Mouse (Mus musculus): ENCODE results near the gene Wt1. TPM values are rescaled to one million over a fixed set of nuclear protein-coding genes. Genes with fewer than 3 reads are reported as not detected.

Wt1 gene
- polyA plus RNA-seq, 1 experiment from 2014 or later = 0.64 TPM

GRCm38 (mm10) chr2:105099410-105099809 is 26.9 kb upstream of the Wt1 start:
- Histone ChIP-seq H3K9ac (no peak overlapping the region), H3K27me3 (0 out of 2 replicates have a peak, but pooled peaks cover 3% of the 10 kb centered on the region), H3K4me2 (replicated peaks) (no peak overlapping the region), H3K27ac (no peak overlapping the region), H3K4me1 (peaks cover 4% of the 10 kb centered on the region; the same call in 1 of the 2 replicates), H3K36me3 (no peaks in the 10 kb centered on the region), H3K4me3 (no peak overlapping the region), H3K9me3 (no peaks in the 10 kb centered on the region)
- WGBS = 67% methylated on average over 7 of the region's 7 CpGs
- no peak for ATAC-seq (ENCODE audit: low FRiP score, low read depth)

- Histone ChIP-seq H3K4me2 (replicated peaks) (no peak overlapping the region), H3K36me3 (no peaks in the 10 kb centered on the region)
Measured at GRCm38 (mm10) chr2:105100541-105100940, 25.8 kb upstream of the Wt1 start.

GRCm38 (mm10) chr2:105108703-105109158 is 17.6 kb upstream of the Wt1 start:
- ATAC-seq (ENCODE audit: low FRiP score, low read depth) = peak; percentile 32; the same call in 1 of the 2 replicates

More at GRCm38 (mm10) chr2:105100541-105100940, 25.8 kb upstream of the Wt1 start:
- Histone ChIP-seq H3K9me3 (no peaks in the 10 kb centered on the region), H3K27me3 (0 out of 2 replicates have a peak, but pooled peaks cover 3% of the 10 kb centered on the region), H3K9ac (no peak overlapping the region), H3K27ac (no peak overlapping the region), H3K4me3 (no peak overlapping the region), H3K4me1 (peaks cover 4% of the 10 kb centered on the region; the same call in 1 of the 2 replicates)
- ATAC-seq (ENCODE audit: low FRiP score, low read depth) = no peak
- WGBS = 62% methylated on average over 7 of the region's 7 CpGs

GRCm38 (mm10) chr2:105114074-105114473 is 12.3 kb upstream of the Wt1 start:
- H3K27ac ChIP-seq = no peak overlapping the region
- H3K27me3 ChIP-seq = peaks cover 75% of the 10 kb centered on the region
- H3K9me3 ChIP-seq = no peaks in the 10 kb centered on the region
- ATAC-seq (ENCODE audit: low FRiP score, low read depth) = no peak
- WGBS = 37% methylated on average over 9 of the region's 9 CpGs
- no peak overlapping the region for H3K4me2 ChIP-seq (replicated peaks)
- H3K4me1 ChIP-seq = no peaks in the 10 kb centered on the region
- no peak overlapping the region for H3K4me3 ChIP-seq
- H3K9ac ChIP-seq = no peak overlapping the region
- no peaks in the 10 kb centered on the region for H3K36me3 ChIP-seq

More at GRCm38 (mm10) chr2:105108703-105109158, 17.6 kb upstream of the Wt1 start:
- peaks cover 32% of the 10 kb centered on the region for H3K27me3 ChIP-seq
- no peak overlapping the region for H3K4me2 ChIP-seq (replicated peaks)
- H3K27ac ChIP-seq = no peak overlapping the region
- H3K9me3 ChIP-seq = no peaks in the 10 kb centered on the region
- WGBS = 49% methylated on average over 6 of the region's 6 CpGs
- no peaks in the 10 kb centered on the region for H3K4me1 ChIP-seq
- H3K36me3 ChIP-seq = no peaks in the 10 kb centered on the region
- no peak overlapping the region for H3K4me3 ChIP-seq
- H3K9ac ChIP-seq = no peak overlapping the region

- Histone ChIP-seq H3K9me3 (no peaks in the 10 kb centered on the region), H3K27me3 (peaks cover 90% of the 10 kb centered on the region), H3K4me3 (no peak overlapping the region), H3K36me3 (no peaks in the 10 kb centered on the region), H3K4me1 (no peaks in the 10 kb centered on the region), H3K27ac (no peak overlapping the region), H3K9ac (no peak overlapping the region), H3K4me2 (replicated peaks) (no peak overlapping the region)
- 47% methylated on average over 8 of the region's 8 CpGs for WGBS
- no peak for ATAC-seq (ENCODE audit: low FRiP score, low read depth)
Measured at GRCm38 (mm10) chr2:105117669-105118068, 8.7 kb upstream of the Wt1 start.

- no peak overlapping the region for H3K9ac ChIP-seq
- no peaks in the 10 kb centered on the region for H3K9me3 ChIP-seq
- peaks cover 15% of the 10 kb centered on the region for H3K4me1 ChIP-seq
- WGBS = under 1% methylated on average over 8 of the region's 8 CpGs
- H3K4me3 ChIP-seq = no peak overlapping the region
- H3K27ac ChIP-seq = no peak overlapping the region
- peaks cover 96% of the 10 kb centered on the region for H3K27me3 ChIP-seq
- no peak for ATAC-seq (ENCODE audit: low FRiP score, low read depth)
- no peaks in the 10 kb centered on the region for H3K36me3 ChIP-seq
- H3K4me2 ChIP-seq (replicated peaks) = no peak overlapping the region
Measured at GRCm38 (mm10) chr2:105122216-105122615, 4.1 kb upstream of the Wt1 start.

GRCm38 (mm10) chr2:105122886-105123285 is 3.4 kb upstream of the Wt1 start:
- Histone ChIP-seq H3K4me3 (peak overlapping the region; percentile 24; the same call in 1 of the 2 replicates), H3K4me2 (replicated peaks) (peak overlapping the region; percentile 27; the same call in 1 of the 2 replicates), H3K9ac (no peak overlapping the region), H3K27me3 (peaks cover 96% of the 10 kb centered on the region), H3K9me3 (no peaks in the 10 kb centered on the region), H3K27ac (no peak overlapping the region), H3K4me1 (peaks cover 21% of the 10 kb centered on the region), H3K36me3 (no peaks in the 10 kb centered on the region)
- WGBS = under 1% methylated on average over 27 of the region's 27 CpGs
- ATAC-seq (ENCODE audit: low FRiP score, low read depth) = no peak

- no peak overlapping the region for H3K9ac ChIP-seq
Measured at GRCm38 (mm10) chr2:105123431-105123830, 2.9 kb upstream of the Wt1 start.

GRCm38 (mm10) chr2:105123881-105124280 is 2.4 kb upstream of the Wt1 start:
- H3K4me2 ChIP-seq (replicated peaks) = no peak overlapping the region
- H3K36me3 ChIP-seq = no peaks in the 10 kb centered on the region
- H3K9ac ChIP-seq = no peak overlapping the region
- no peak overlapping the region for H3K4me3 ChIP-seq
- H3K9me3 ChIP-seq = no peaks in the 10 kb centered on the region
- H3K27me3 ChIP-seq = peaks cover 96% of the 10 kb centered on the region
- peaks cover 21% of the 10 kb centered on the region for H3K4me1 ChIP-seq
- no peak for ATAC-seq (ENCODE audit: low FRiP score, low read depth)
- WGBS = 2% methylated on average over 9 of the region's 9 CpGs
- no peak overlapping the region for H3K27ac ChIP-seq

More at GRCm38 (mm10) chr2:105123431-105123830, 2.9 kb upstream of the Wt1 start:
- Histone ChIP-seq H3K9me3 (no peaks in the 10 kb centered on the region), H3K36me3 (no peaks in the 10 kb centered on the region), H3K4me1 (peaks cover 21% of the 10 kb centered on the region), H3K4me3 (no peak overlapping the region), H3K27ac (no peak overlapping the region), H3K4me2 (replicated peaks) (no peak overlapping the region), H3K27me3 (peaks cover 96% of the 10 kb centered on the region)
- WGBS = 3% methylated on average over 8 of the region's 8 CpGs
- ATAC-seq (ENCODE audit: low FRiP score, low read depth) = no peak

GRCm38 (mm10) chr2:105124391-105124790 is 1.9 kb upstream of the Wt1 start:
- ATAC-seq (ENCODE audit: low FRiP score, low read depth) = no peak
- 2% methylated on average over 7 of the region's 7 CpGs for WGBS
- peaks cover 21% of the 10 kb centered on the region for H3K4me1 ChIP-seq
- no peak overlapping the region for H3K9ac ChIP-seq
- H3K4me2 ChIP-seq (replicated peaks) = no peak overlapping the region
- H3K36me3 ChIP-seq = no peaks in the 10 kb centered on the region
- H3K9me3 ChIP-seq = no peaks in the 10 kb centered on the region
- no peak overlapping the region for H3K27ac ChIP-seq
- H3K4me3 ChIP-seq = no peak overlapping the region
- peaks cover 96% of the 10 kb centered on the region for H3K27me3 ChIP-seq

- Histone ChIP-seq H3K4me3 (no peak overlapping the region), H3K4me1 (peaks cover 21% of the 10 kb centered on the region), H3K36me3 (no peaks in the 10 kb centered on the region), H3K9ac (no peak overlapping the region), H3K27ac (no peak overlapping the region), H3K4me2 (replicated peaks) (no peak overlapping the region), H3K27me3 (peaks cover 96% of the 10 kb centered on the region), H3K9me3 (no peaks in the 10 kb centered on the region)
- no peak for ATAC-seq (ENCODE audit: low FRiP score, low read depth)
- under 1% methylated on average over 8 of the region's 8 CpGs for WGBS
Measured at GRCm38 (mm10) chr2:105125205-105125604, 1.1 kb upstream of the Wt1 start.

- WGBS = 3% methylated on average over 15 of the region's 15 CpGs
- no peak overlapping the region for H3K4me3 ChIP-seq
- no peak overlapping the region for H3K4me2 ChIP-seq (replicated peaks)
- ATAC-seq (ENCODE audit: low FRiP score, low read depth) = no peak
- no peaks in the 10 kb centered on the region for H3K36me3 ChIP-seq
- H3K27ac ChIP-seq = no peak overlapping the region
- peaks cover 23% of the 10 kb centered on the region for H3K4me1 ChIP-seq
- peaks cover 96% of the 10 kb centered on the region for H3K27me3 ChIP-seq
- no peaks in the 10 kb centered on the region for H3K9me3 ChIP-seq
- H3K9ac ChIP-seq = no peak overlapping the region
Measured at GRCm38 (mm10) chr2:105125641-105126040, 688 bp upstream of the Wt1 start.

All from limb, embryonic 13.5 days (tissue).